Mouse (Mus musculus) intestine, embryonic 16.5 days (tissue): ENCODE measurements at regions not wholly inside any gene's neighbourhood (a gene's known extent, or its start where the extent isn't known, plus 50 kb on each side); places are given as distances from the start of the nearest gene placed in this dataset.
A peak's percentile ranks its signal among the peaks of the same experiment; 100 is the strongest.

ENCODE experiments used
- ATAC-seq: fragments of 200-750 bp; cut with Nextera tagmentation; 2 replicates; pipeline ENCODE4 v1.8.0; 2017; ENCODE audit warnings: moderate TSS enrichment, moderate library complexity
- H3K27ac ChIP-seq: fragments of 300-500 bp; sonication (generic); 2 replicates; pipeline ENCODE4 v1.5.1; 2014; ENCODE audit warnings: mild to moderate bottlenecking, low read length
- H3K27me3 ChIP-seq: fragments of 300-500 bp; sonication (generic); replicated peaks from 2 replicates; pipeline ENCODE4 v1.6.1; 2014; ENCODE audit warnings: low read length, control low read depth, mixed read lengths; ENCODE audit not compliant: control insufficient read depth, insufficient read depth
- H3K36me3 ChIP-seq: fragments of 300-500 bp; sonication (generic); 2 replicates; pipeline ENCODE4 v1.6.1; 2014; ENCODE audit warnings: low read length, control low read depth; ENCODE audit not compliant: control insufficient read depth, insufficient read depth
- H3K4me1 ChIP-seq: fragments of 300-500 bp; sonication (generic); 2 replicates; pipeline ENCODE4 v1.6.1; 2014; ENCODE audit warnings: low read length, control low read depth, mixed read lengths; ENCODE audit not compliant: control insufficient read depth, insufficient read depth
- H3K4me2 ChIP-seq: fragments of 300-500 bp; sonication (generic); 2 replicates; pipeline ENCODE4 v1.6.1; 2014; ENCODE audit warnings: low read depth, low read length, control low read depth
- H3K4me3 ChIP-seq: fragments of 300-500 bp; sonication (generic); 2 replicates; pipeline ENCODE4 v1.5.1; 2014; ENCODE audit warnings: mild to moderate bottlenecking, low read length
- H3K9ac ChIP-seq: fragments of 300-500 bp; sonication (generic); 2 replicates; pipeline ENCODE4 v1.6.1; 2014; ENCODE audit warnings: low read depth, low read length
- H3K9me3 ChIP-seq: fragments of 300-500 bp; sonication (generic); 2 replicates; pipeline ENCODE4 v1.6.1; 2016; ENCODE audit warnings: low read length, control low read depth; ENCODE audit not compliant: control insufficient read depth
- WGBS: fragments of 180-500 bp; shearing (Covaris S2); extraction: QIAGEN DNeasy Blood & Tissue Kit; methylation state at CpG from one replicate; pipeline ENCODE4 v1.1.7; 2014; 5-methylcytosine and 5-hydroxymethylcytosine counted together

GRCm38 (mm10) chr9:85379135-85379534 lies 52.0 kb upstream of the Tent5a start:
- Histone ChIP-seq H3K9ac (no peak overlapping the region), H3K4me3 (no peak overlapping the region), H3K27ac (no peak overlapping the region), H3K36me3 (no peaks in the 10 kb centered on the region), H3K4me2 (no peak overlapping the region), H3K9me3 (no peaks in the 10 kb centered on the region), H3K4me1 (0 out of 2 replicates have a peak, but pooled peaks cover 7% of the 10 kb centered on the region), H3K27me3 (no peaks in the 10 kb centered on the region)
- WGBS = 69% methylated on average over 2 of the region's 2 CpGs
- peak; percentile 72 for ATAC-seq
